Mouse (Mus musculus): ENCODE results near the gene Tmub2. TPM values are rescaled to one million over a fixed set of nuclear protein-coding genes. Genes with fewer than 3 reads are reported as not detected.
"Not testable (repeated sequence)": the region's sequence is repeated elsewhere in the genome, so short reads cannot be mapped to it uniquely, and the experiment has no call there.

The Tmub2 gene
- polyA plus RNA-seq, 1 experiment, result 59.7 TPM

DNA sequence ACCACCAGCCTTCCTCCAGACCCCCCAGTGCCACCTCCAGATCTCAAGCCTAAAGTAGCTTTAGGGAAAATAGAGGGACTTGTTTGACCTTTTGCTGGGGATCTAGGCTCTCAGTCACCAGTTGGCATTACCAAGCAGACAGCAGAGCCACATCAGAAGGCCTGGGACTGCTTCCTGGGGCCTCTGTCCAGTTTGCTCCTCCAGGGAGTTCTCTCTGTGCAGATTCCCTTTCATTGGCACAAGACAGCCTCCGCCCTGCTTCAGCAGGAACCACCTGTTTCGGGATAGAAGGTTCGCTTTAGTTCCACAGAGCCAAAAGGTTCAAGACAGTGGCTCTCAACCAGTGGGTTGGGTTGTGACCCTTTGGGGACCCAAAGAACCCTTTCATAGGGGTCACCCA lies 5.1 kb upstream of the Tmub2 start:
- DNase-seq, result no peak
- no peaks in the 10 kb centered on the region for H3K27me3 ChIP-seq (replicated peaks; ENCODE audit: control insufficient read depth, insufficient read depth, low read length)
- no peak overlapping the region for H3K4me3 ChIP-seq (ENCODE audit: insufficient read depth, low read depth, low read length)
- no peaks in the 10 kb centered on the region for H3K36me3 ChIP-seq (ENCODE audit: control insufficient read depth, insufficient read depth, low read length)
- 95% methylated on average over 3 of the region's 3 CpGs for WGBS
- no peak for TF ChIP-seq CTCF (conservative IDR thresholded peaks at IDR 0.05; ENCODE audit: insufficient read depth, insufficient read length, low read depth, low read length)
- no peak for TF ChIP-seq POLR2A (IDR thresholded peaks at IDR 0.05; ENCODE audit: low read depth, low read length)
- peaks cover 3% of the 10 kb centered on the region; the same call in 1 of the 2 replicates for H3K4me1 ChIP-seq (ENCODE audit: control insufficient read depth, insufficient read depth, low read length)
- H3K27ac ChIP-seq (ENCODE audit: insufficient read depth, low read depth, low read length), result no peak overlapping the region

GRCm38 (mm10) chr11:102280267-102280666 lies 4.5 kb upstream of the Tmub2 start:
- H3K4me3 ChIP-seq (ENCODE audit: insufficient read depth, low read depth, low read length), result not testable (repeated sequence)

DNA sequence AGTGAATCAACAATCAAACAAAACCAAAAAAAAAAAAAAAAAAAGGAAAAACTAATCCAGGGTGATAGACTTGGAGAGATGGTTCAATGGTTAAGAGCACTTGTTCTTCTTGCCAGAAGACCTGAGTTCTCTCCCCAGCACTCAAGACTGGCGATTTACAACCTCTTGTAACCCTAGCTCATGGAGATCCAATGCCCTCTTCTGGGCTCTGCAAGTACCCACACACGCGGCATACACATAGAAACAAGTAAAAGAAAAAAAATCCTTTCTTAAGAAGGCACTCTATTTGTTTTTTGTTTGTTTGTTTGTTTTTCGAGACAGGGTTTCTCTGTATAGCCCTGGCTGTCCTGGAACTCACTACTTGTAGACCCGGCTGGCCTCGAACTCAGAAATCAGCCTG lies 809 bp upstream of the Tmub2 start:
- WGBS, result 75% methylated on average over 6 of the region's 6 CpGs
- no peak overlapping the region for H3K4me3 ChIP-seq (ENCODE audit: insufficient read depth, low read depth, low read length)

More at GRCm38 (mm10) chr11:102280267-102280666, 4.5 kb upstream of the Tmub2 start:
- WGBS, result 67% methylated on average over 6 of the region's 6 CpGs
- H3K4me1 ChIP-seq (ENCODE audit: control insufficient read depth, insufficient read depth, low read length); H3K27me3 ChIP-seq (replicated peaks; ENCODE audit: control insufficient read depth, insufficient read depth, low read length); H3K27ac ChIP-seq (ENCODE audit: insufficient read depth, low read depth, low read length); H3K36me3 ChIP-seq (ENCODE audit: control insufficient read depth, insufficient read depth, low read length); DNase-seq: not testable (repeated sequence)

DNA sequence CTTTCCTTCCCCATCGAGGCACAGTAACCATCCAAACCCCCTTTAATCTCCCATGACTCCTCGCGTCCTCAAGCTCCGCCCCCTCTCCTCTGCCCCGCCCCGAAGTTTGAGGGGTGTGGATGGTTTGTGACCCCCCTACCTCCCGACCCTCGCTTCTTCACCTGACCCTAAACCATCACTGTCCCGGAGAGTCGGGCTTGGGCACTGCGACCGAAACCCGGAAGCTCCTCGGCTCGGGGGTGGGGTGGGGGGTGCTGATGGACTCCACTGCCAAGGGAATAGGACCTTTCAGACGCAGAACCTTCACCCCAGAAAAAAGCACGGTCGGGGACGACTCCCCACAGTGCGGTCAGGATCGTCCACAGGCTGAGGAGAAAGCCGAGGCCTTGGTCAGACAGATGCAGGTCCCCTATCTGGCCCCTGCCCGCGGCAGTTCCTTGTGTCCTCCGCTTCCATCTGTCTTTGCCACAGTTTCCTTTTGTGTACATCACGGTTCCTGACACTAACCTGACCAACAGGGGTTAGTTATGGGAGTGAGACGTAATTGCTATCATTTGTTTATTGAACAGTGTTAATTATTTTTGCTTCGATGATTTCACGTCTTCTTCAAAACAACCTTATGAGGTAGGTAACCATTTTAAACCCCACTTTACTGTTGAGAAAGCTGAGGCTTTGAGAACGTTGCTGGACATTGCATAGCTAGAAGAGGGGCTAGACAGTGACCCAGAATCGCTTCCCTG lies 534 bp downstream of the Tmub2 start:
- TF ChIP-seq CTCF (conservative IDR thresholded peaks at IDR 0.05; ENCODE audit: insufficient read depth, insufficient read length, low read depth, low read length) (no peak), POLR2A (IDR thresholded peaks at IDR 0.05; ENCODE audit: low read depth, low read length) (no peak)
- Histone ChIP-seq H3K36me3 (ENCODE audit: control insufficient read depth, insufficient read depth, low read length) (no peaks in the 10 kb centered on the region), H3K27me3 (replicated peaks; ENCODE audit: control insufficient read depth, insufficient read depth, low read length) (no peaks in the 10 kb centered on the region), H3K4me3 (ENCODE audit: insufficient read depth, low read depth, low read length) (peak overlapping the region; percentile 84), H3K4me1 (ENCODE audit: control insufficient read depth, insufficient read depth, low read length) (peaks cover 7% of the 10 kb centered on the region), H3K27ac (ENCODE audit: insufficient read depth, low read depth, low read length) (peak overlapping the region; percentile 94)
- WGBS, result 3% methylated on average over 31 of the region's 31 CpGs
- no peak for DNase-seq

More for the DNA sequence above, 809 bp upstream of the Tmub2 start:
- no peak for DNase-seq
- Histone ChIP-seq H3K27ac (ENCODE audit: insufficient read depth, low read depth, low read length) (peak overlapping the region; percentile 66), H3K27me3 (replicated peaks; ENCODE audit: control insufficient read depth, insufficient read depth, low read length) (no peaks in the 10 kb centered on the region), H3K36me3 (ENCODE audit: control insufficient read depth, insufficient read depth, low read length) (no peaks in the 10 kb centered on the region), H3K4me1 (ENCODE audit: control insufficient read depth, insufficient read depth, low read length) (peaks cover 4% of the 10 kb centered on the region)
- TF ChIP-seq CTCF (conservative IDR thresholded peaks at IDR 0.05; ENCODE audit: insufficient read depth, insufficient read length, low read depth, low read length), result no peak
- TF ChIP-seq POLR2A (IDR thresholded peaks at IDR 0.05; ENCODE audit: low read depth, low read length), result no peak

DNA sequence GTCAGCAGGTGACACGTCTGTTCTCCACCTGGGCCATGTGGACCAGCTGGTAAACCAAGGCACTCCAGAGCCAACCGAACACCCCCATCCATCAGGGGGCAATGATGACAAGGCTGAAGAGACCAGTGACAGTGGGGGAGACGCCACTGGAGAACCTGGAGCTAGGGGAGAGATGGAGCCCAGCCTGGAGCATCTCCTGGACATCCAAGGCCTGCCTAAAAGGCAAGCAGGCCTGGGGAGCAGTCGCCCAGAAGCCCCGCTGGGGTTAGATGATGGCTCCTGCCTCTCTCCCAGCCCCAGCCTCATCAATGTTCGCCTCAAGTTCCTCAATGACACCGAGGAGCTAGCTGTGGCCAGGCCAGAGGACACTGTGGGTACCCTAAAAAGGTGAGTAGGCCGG lies 2.8 kb downstream of the Tmub2 start:
- no peak for DNase-seq
- Histone ChIP-seq H3K4me3 (ENCODE audit: insufficient read depth, low read depth, low read length) (no peak overlapping the region), H3K4me1 (ENCODE audit: control insufficient read depth, insufficient read depth, low read length) (peaks cover 7% of the 10 kb centered on the region), H3K36me3 (ENCODE audit: control insufficient read depth, insufficient read depth, low read length) (no peaks in the 10 kb centered on the region; the same call in 1 of the 2 replicates), H3K27ac (ENCODE audit: insufficient read depth, low read depth, low read length) (no peak overlapping the region), H3K27me3 (replicated peaks; ENCODE audit: control insufficient read depth, insufficient read depth, low read length) (no peaks in the 10 kb centered on the region)
- WGBS, result 92% methylated on average over 8 of the region's 8 CpGs
- no peak for TF ChIP-seq POLR2A (IDR thresholded peaks at IDR 0.05; ENCODE audit: low read depth, low read length)
- TF ChIP-seq CTCF (conservative IDR thresholded peaks at IDR 0.05; ENCODE audit: insufficient read depth, insufficient read length, low read depth, low read length), result no peak

DNA sequence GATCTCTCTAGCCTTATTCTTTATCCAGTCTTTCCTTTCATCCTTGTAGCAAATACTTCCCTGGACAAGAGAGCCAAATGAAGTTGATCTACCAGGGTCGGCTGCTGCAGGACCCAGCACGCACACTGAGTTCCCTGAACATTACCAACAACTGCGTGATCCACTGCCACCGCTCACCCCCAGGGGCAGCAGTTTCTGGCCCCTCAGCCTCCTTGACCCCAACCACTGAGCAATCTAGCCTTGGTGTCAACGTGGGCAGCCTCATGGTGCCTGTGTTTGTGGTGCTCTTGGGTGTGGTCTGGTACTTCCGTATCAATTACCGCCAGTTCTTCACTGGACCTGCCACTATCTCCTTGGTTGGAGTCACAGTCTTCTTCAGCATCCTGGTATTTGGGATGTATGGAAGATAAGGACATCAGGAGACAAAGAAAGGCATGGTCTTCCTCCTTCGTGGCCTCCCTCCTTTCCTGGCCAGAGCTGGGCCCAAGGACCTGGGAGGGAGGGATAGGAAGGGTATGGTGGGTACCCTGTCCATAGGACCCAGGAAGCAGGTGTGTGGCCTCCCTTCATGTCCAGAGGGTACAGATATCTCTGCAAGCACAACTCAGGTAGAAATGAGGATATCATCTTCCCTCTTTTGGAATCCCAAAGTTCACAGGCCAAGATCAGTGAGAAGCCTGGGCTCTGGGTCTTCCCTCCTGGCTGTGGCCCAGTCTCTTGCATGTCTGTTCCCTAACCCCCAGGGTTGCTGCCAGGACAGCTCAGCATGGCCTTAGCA lies 3.5 kb downstream of the Tmub2 start:
- H3K27me3 ChIP-seq (replicated peaks; ENCODE audit: control insufficient read depth, insufficient read depth, low read length), result no peaks in the 10 kb centered on the region
- no peak overlapping the region for H3K27ac ChIP-seq (ENCODE audit: insufficient read depth, low read depth, low read length)
- H3K4me1 ChIP-seq (ENCODE audit: control insufficient read depth, insufficient read depth, low read length), result peaks cover 7% of the 10 kb centered on the region
- no peaks in the 10 kb centered on the region; the same call in 1 of the 2 replicates for H3K36me3 ChIP-seq (ENCODE audit: control insufficient read depth, insufficient read depth, low read length)
- DNase-seq, result no peak
- TF ChIP-seq POLR2A (IDR thresholded peaks at IDR 0.05; ENCODE audit: low read depth, low read length) (no peak), CTCF (conservative IDR thresholded peaks at IDR 0.05; ENCODE audit: insufficient read depth, insufficient read length, low read depth, low read length) (no peak)
- H3K4me3 ChIP-seq (ENCODE audit: insufficient read depth, low read depth, low read length), result no peak overlapping the region
- 84% methylated on average over 8 of the region's 8 CpGs for WGBS

GRCm38 (mm10) chr11:102288913-102289312 lies 4.2 kb downstream of the Tmub2 start:
- H3K27ac ChIP-seq (ENCODE audit: insufficient read depth, low read depth, low read length), result no peak overlapping the region
- H3K4me1 ChIP-seq (ENCODE audit: control insufficient read depth, insufficient read depth, low read length), result peaks cover 7% of the 10 kb centered on the region
- DNase-seq, result no peak
- TF ChIP-seq CTCF (conservative IDR thresholded peaks at IDR 0.05; ENCODE audit: insufficient read depth, insufficient read length, low read depth, low read length) (no peak), POLR2A (IDR thresholded peaks at IDR 0.05; ENCODE audit: low read depth, low read length) (no peak)
- 75% methylated on average over 2 of the region's 2 CpGs for WGBS
- no peak overlapping the region for H3K4me3 ChIP-seq (ENCODE audit: insufficient read depth, low read depth, low read length)
- H3K27me3 ChIP-seq (replicated peaks; ENCODE audit: control insufficient read depth, insufficient read depth, low read length), result no peaks in the 10 kb centered on the region
- H3K36me3 ChIP-seq (ENCODE audit: control insufficient read depth, insufficient read depth, low read length), result no peaks in the 10 kb centered on the region; the same call in 1 of the 2 replicates
